Mouse (Mus musculus) Patski (cell line): ENCODE data around the gene Pms2. TPM values are rescaled to one million over a fixed set of nuclear protein-coding genes. Genes with fewer than 3 reads are reported as not detected.

Experiments
- ATAC-seq: fragments of 100-300 bp; one replicate; pipeline ENCODE4 v1.8.0; 2021
- CTCF ChIA-PET: fragments of 350-600 bp; sonication (Branson Sonifier 250); formaldehyde crosslinking; loops from one replicate; lab custom pipeline; 2022; ENCODE audit warnings: inconsistent platforms; lab: Charles Lee
- POLR2A ChIA-PET: fragments of 350-600 bp; sonication (Branson Sonifier 250); formaldehyde crosslinking; loops from one replicate; lab custom pipeline; 2022; ENCODE audit warnings: antibody characterized with exemption, inconsistent platforms; lab: Charles Lee
- DNase-seq: peaks from one replicate; pipeline ENCODE4 v3.0.0-alpha.2; 2011; ENCODE audit warnings: low read depth, low spot score
- H3K27me3 ChIP-seq: fragments of 371-371 bp; one replicate; pipeline ENCODE4 v1.5.1; 2021
- CTCF ChIP-seq: fragments of 100-300 bp; IDR thresholded peaks from one replicate; pipeline ENCODE4 v1.5.1; 2021
- in situ Hi-C: fragments of 300-500 bp; cut with MboI; formaldehyde crosslinking; loops from 3 replicates; pipeline ENCODE4 v1.11.1; 2018; ENCODE audit warnings: low pct_unique_long_range_greater_than_20kb, mixed read lengths
- polyA plus RNA-seq: library from polyadenylated mRNA; unstranded; gene quantifications from one replicate; pipeline ENCODE4 v1.2.3, GENCODE M21; 2021

The Pms2 gene
- polyA plus RNA-seq = 13.1 TPM

DNA sequence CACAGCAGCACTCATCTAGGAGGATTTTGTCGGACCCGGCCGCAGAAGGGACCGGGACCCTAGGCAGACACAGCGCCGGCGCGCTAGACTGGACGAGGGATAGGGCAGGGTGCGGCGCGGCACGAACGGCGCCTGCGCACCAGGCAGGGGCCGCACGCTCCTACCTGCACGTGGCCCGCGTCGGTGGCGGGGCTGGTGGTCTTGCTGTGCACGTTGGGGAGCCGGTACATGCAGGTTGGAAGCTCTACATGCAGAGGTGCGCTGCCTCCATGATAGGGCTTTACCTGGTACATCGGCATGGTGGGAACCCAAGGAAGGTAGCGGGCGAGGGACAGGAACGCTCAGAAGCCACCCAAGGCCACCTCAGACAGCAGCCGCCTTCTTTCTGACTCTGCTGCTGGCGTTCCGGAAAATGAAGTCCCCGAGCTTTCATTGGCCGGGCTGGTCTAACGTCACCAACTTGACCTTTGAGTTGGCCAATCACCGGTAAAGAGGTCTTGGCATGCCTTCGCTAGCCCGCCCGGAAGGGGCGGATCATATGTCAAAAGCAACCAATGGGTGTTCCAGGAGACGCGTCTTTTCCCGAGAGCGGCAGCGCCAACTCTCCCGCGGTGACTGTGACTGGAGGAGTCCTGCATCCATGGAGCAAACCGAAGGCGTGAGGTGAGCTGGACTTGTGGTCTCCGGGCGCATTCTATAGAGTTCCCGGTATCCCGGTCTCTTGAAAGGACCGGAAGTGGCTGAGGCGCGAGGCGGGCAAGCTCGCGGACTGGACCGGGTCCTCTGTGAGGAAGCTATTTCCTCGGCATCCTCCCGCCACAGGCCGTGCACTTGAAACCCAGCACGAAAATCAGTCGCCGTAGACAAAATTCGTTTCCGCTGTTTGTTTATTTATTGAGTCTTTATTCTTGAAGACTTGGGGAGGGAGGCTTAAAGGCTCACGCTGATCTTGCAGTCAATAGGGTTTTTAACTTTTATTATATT lies at the start of gene Pms2, which contains the start of gene Aimp2:
Gene Pms2 (plus strand): TSS at position 548 of the 984 bp plus-strand sequence.
Gene Aimp2 (minus strand): TSS at position 431 of the 984 bp plus-strand sequence.
- TF ChIP-seq CTCF = no peak
- in situ Hi-C loops = no loop called here
- POLR2A ChIA-PET = interaction anchor here (0.6 to 1.5 kb wide), 4 partner anchors 10 to 365 kb away, joined by 3 to 6 read pairs (median 3); partner anchors contain the start of gene Usp42
- DNase-seq (peak; percentile 95), ATAC-seq (peak; percentile 96)
- CTCF ChIA-PET = interaction anchor here (0.6 to 1.7 kb wide), 2 partner anchors 9 to 19 kb away, joined by 3 to 5 read pairs; no protein-coding TSS in a partner anchor
- H3K27me3 ChIP-seq = no peaks in the 10 kb centered on the region

GRCm38 (mm10) chr5:143871547-143872169 lies 38.1 kb upstream of the Pms2 start:
- in situ Hi-C loops = no loop called here
- DNase-seq (no peak), ATAC-seq (no peak)
- CTCF ChIA-PET = interaction anchor here (1.0 to 1.4 kb wide), 2 partner anchors 11 to 53 kb away, joined by 3 to 4 read pairs; no protein-coding TSS in a partner anchor
- POLR2A ChIA-PET = interaction anchor here (0.9 to 1.2 kb wide), 2 partner anchors 52 to 54 kb away, joined by 4 to 11 read pairs; partner anchors contain the start of gene Eif2ak1
- TF ChIP-seq CTCF = no peak
- no peaks in the 10 kb centered on the region for H3K27me3 ChIP-seq

GRCm38 (mm10) chr5:143874571-143874970 lies 35.2 kb upstream of the Pms2 start:
- ChIA-PET CTCF (interaction anchor here (1.0 to 3.0 kb wide), 2 partner anchors 54 to 56 kb away, joined by 3 to 11 read pairs; no protein-coding TSS in a partner anchor), POLR2A (no interaction called here)
- no peaks in the 10 kb centered on the region for H3K27me3 ChIP-seq
- TF ChIP-seq CTCF = no peak
- ATAC-seq (no peak), DNase-seq (no peak)
- in situ Hi-C loops = no loop called here

DNA sequence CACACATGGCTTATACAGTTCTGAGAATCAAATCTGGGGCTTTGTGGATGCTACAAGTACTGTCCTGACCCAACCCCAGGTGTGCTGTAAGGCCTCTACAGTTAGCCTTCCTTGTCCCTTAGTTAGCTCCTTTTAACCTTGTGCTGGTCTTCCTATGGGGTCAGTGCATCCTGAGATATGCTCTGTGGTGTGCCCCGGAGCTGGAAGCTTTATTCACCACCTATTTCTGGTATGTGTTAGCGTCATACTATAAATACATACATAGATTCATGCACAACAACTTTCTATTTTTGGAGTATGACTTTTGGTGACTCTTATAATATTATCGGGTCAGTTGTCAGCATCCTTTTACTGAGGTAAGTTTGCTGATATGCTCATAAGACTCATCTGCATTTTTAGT lies 24.5 kb upstream of the Pms2 start:
- POLR2A ChIA-PET = interaction anchor here (1.8 kb wide), 1 partner anchor 23 kb away, joined by 6 read pairs; no protein-coding TSS in a partner anchor
- no peaks in the 10 kb centered on the region for H3K27me3 ChIP-seq
- DNase-seq (no peak), ATAC-seq (no peak)
- in situ Hi-C loops = no loop called here
- CTCF ChIA-PET = interaction anchor here (1.5 kb wide), 1 partner anchor 65 kb away, joined by 4 read pairs; no protein-coding TSS in a partner anchor
- no peak for TF ChIP-seq CTCF

DNA sequence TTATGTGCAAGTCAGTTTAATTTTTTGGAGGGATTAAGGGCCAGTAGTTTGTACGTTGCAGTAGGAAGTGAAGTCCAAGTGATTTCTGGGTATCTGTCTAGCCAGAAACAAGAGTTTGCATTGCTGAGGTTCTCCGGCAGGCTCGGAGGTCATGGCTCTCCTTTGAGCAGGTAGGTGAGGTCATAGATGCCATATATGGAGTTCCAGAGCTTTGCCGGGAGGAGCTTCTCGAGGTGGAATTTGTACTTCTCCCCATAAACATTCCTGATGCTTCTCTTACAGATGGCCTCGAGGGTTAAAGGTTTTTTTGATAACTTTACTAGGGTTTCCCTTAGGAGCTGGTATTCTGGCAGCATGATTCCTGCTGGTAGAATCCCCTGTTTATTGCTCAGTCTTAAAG lies 19.0 kb upstream of the Pms2 start:
- no peak for TF ChIP-seq CTCF
- in situ Hi-C loops = no loop called here
- CTCF ChIA-PET = no interaction called here
- DNase-seq (no peak), ATAC-seq (no peak)
- POLR2A ChIA-PET = interaction anchor here (1.0 kb wide), 1 partner anchor 17 kb away, joined by 4 read pairs; no protein-coding TSS in a partner anchor
- H3K27me3 ChIP-seq = no peaks in the 10 kb centered on the region

- ChIA-PET CTCF (interaction anchor here (1.6 kb wide), 1 partner anchor 11 kb away, joined by 4 read pairs; no protein-coding TSS in a partner anchor), POLR2A (interaction anchor here (1.3 kb wide), 1 partner anchor 13 kb away, joined by 3 read pairs; no protein-coding TSS in a partner anchor)
- no peak for ATAC-seq
- no peak for DNase-seq
- H3K27me3 ChIP-seq = no peaks in the 10 kb centered on the region
- in situ Hi-C loops = no loop called here
- no peak for TF ChIP-seq CTCF
Measured at GRCm38 (mm10) chr5:143892255-143892886, 17.4 kb upstream of the Pms2 start.

DNA sequence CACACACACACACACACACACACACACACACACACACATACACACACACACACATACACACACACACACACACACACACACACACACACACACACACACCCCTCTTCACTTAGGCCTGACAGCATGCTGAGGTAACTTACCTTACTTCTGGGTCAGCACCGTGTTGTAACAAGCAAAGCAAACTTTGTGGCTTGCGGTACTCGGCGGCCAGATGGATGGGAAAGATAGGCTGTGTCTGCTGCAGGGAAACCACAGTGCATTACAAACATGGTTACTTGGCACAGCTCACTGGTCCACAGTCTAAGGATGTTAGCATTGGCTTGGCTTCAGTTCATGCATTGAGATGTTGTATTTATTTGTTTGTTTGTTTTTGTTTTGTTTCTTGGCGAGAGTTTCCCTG lies 16.4 kb upstream of the Pms2 start:
- ChIA-PET CTCF (interaction anchor here (1.1 kb wide), 1 partner anchor 11 kb away, joined by 3 read pairs; no protein-coding TSS in a partner anchor), POLR2A (interaction anchor here (1.3 kb wide), 1 partner anchor 12 kb away, joined by 3 read pairs; no protein-coding TSS in a partner anchor)
- in situ Hi-C loops = no loop called here
- DNase-seq = no peak
- ATAC-seq = no peak
- no peaks in the 10 kb centered on the region for H3K27me3 ChIP-seq
- no peak for TF ChIP-seq CTCF

- ChIA-PET CTCF (no interaction called here), POLR2A (no interaction called here)
- in situ Hi-C loops = no loop called here
- no peaks in the 10 kb centered on the region for H3K27me3 ChIP-seq
- ATAC-seq = no peak
- TF ChIP-seq CTCF = no peak
- no peak for DNase-seq
Measured at GRCm38 (mm10) chr5:143897635-143898330, 12.0 kb upstream of the Pms2 start, which contains the start of gene Ankrd61. Gene Ankrd61, minus strand, starts transcription at chr5:143897685.

DNA sequence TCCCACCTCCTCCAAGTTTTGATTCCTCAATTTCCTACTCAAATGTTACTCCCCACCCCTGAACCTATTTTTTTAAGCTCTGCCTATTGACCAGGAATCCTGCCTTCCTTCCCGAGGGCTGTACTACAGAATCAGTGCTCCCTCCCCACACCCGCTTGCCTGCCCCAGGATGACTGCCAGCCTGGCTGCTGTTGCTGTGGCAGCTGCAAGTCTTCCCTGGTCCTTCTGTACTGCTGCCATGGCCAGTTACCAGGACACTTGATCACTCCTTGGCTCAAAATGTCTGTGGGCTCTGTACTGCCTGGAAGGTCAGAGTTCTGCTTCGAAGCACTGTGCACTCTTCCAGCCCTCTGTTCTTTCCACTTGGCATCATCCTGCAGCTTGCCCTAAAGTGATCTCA lies 7.7 kb upstream of the Pms2 start:
- TF ChIP-seq CTCF = no peak
- POLR2A ChIA-PET = no interaction called here
- CTCF ChIA-PET = interaction anchor here (0.9 kb wide), 1 partner anchor 12 kb away, joined by 3 read pairs; no protein-coding TSS in a partner anchor
- DNase-seq (no peak), ATAC-seq (no peak)
- in situ Hi-C loops = no loop called here
- no peaks in the 10 kb centered on the region for H3K27me3 ChIP-seq
